Mouse (Mus musculus) CH12.LX (cell line): ENCODE measurements around the gene Gm3327.
"Not testable (repeated sequence)": the region's sequence is repeated elsewhere in the genome, so short reads cannot be mapped to it uniquely, and the experiment has no call there.

Experiments used
- CHD1 ChIP-seq: IDR thresholded peaks from 2 replicates; pipeline ENCODE4 v1.6.1; 2012; ENCODE audit warnings: low read depth, low read length, improper control_type of control experiment, inconsistent platforms
- CTCF ChIP-seq, 2 experiments: IDR thresholded peaks in 1 of 2; conservative IDR thresholded peaks in 1 of 2; 2 replicates each; pipeline ENCODE4 v1.5.1; 2011 to 2012; ENCODE audit warnings: low read depth in 2 of 2, low read length in 2 of 2, improper control_type of control experiment in 1 of 2, inconsistent platforms in 1 of 2, mild to moderate bottlenecking in 1 of 2, moderate library complexity in 1 of 2
- E2F4 ChIP-seq: IDR thresholded peaks from 2 replicates; pipeline ENCODE4 v1.6.1; 2011; ENCODE audit warnings: low read depth, low read length, improper control_type of control experiment; ENCODE audit not compliant: insufficient replicate concordance
- HCFC1 ChIP-seq: IDR thresholded peaks from 2 replicates; pipeline ENCODE4 v1.6.1; 2012; ENCODE audit warnings: low read depth, mild to moderate bottlenecking, inconsistent platforms, low read length, improper control_type of control experiment
- NRF1 ChIP-seq: IDR thresholded peaks from 2 replicates; pipeline ENCODE4 v1.6.1; 2014; ENCODE audit warnings: low read depth, mild to moderate bottlenecking, inconsistent platforms, low read length, improper control_type of control experiment, moderate library complexity
- POLR2A ChIP-seq: IDR thresholded peaks from 2 replicates; pipeline ENCODE4 v1.6.1; 2011; ENCODE audit warnings: low read depth, mild to moderate bottlenecking, improper control_type of control experiment, low read length
- SIN3A ChIP-seq: IDR thresholded peaks from 2 replicates; pipeline ENCODE4 v1.6.1; 2012; ENCODE audit warnings: low read length, improper control_type of control experiment, inconsistent platforms
- ZNF384 ChIP-seq: IDR thresholded peaks from 2 replicates; pipeline ENCODE4 v1.6.1; 2012; ENCODE audit warnings: low read depth, low read length, improper control_type of control experiment, inconsistent platforms

GRCm38 (mm10) chr14:44077785-44078341, 45.8 kb upstream of the Gm3327 start:
- TF ChIP-seq HCFC1; POLR2A; CTCF (conservative IDR thresholded peaks at IDR 0.05 in 1 of 2, IDR thresholded peaks at IDR 0.05 in 1 of 2; ENCODE audit: low read depth in 2 of 2, low read length in 2 of 2); ZNF384; E2F4; SIN3A; NRF1; CHD1: not testable (repeated sequence)
